Mouse (Mus musculus) liver, adult 2 months (tissue): ENCODE data around the gene Pitpna. TPM values are rescaled to one million over a fixed set of nuclear protein-coding genes. Genes with fewer than 3 reads are reported as not detected.
A peak's percentile ranks its signal among the peaks of the same experiment; 100 is the strongest.

Source experiments
- DNase-seq: peaks from one replicate; pipeline ENCODE4 v3.0.0-alpha.2; 2011; ENCODE audit warnings: low read depth, low spot score; ENCODE audit errors: extremely low read depth
- H3K27ac ChIP-seq: fragments of 200-500 bp; replicated peaks from 2 replicates; pipeline ENCODE4 v1.5.1; 2012; ENCODE audit warnings: low read depth, mild to moderate bottlenecking, control low read depth, inconsistent platforms, low read length; ENCODE audit not compliant: insufficient read depth
- H3K27me3 ChIP-seq: fragments of 200-500 bp; 2 replicates; pipeline ENCODE4 v1.6.1; 2012; ENCODE audit warnings: mild to moderate bottlenecking, moderate library complexity, low read length, inconsistent platforms; ENCODE audit not compliant: control insufficient read depth, insufficient read depth
- H3K36me3 ChIP-seq: fragments of 200-500 bp; 2 replicates; pipeline ENCODE4 v1.6.1; 2012; ENCODE audit warnings: low read length, inconsistent platforms; ENCODE audit not compliant: control insufficient read depth, insufficient read depth
- H3K4me1 ChIP-seq: fragments of 200-500 bp; 2 replicates; pipeline ENCODE4 v1.6.1; 2011; ENCODE audit warnings: low read length; ENCODE audit not compliant: control insufficient read depth, insufficient read depth
- H3K4me3 ChIP-seq: fragments of 200-500 bp; 2 replicates; pipeline ENCODE4 v1.5.1; 2011; ENCODE audit warnings: low read depth, mild to moderate bottlenecking, control low read depth, low read length, moderate library complexity; ENCODE audit not compliant: insufficient read depth
- H3K79me2 ChIP-seq: fragments of 200-500 bp; 2 replicates; pipeline ENCODE4 v1.6.1; 2012; ENCODE audit warnings: inconsistent platforms, mild to moderate bottlenecking, low read length, moderate library complexity; ENCODE audit not compliant: control insufficient read depth, insufficient read depth
- H3K9ac ChIP-seq: fragments of 200-500 bp; 2 replicates; pipeline ENCODE4 v1.6.1; 2012; ENCODE audit warnings: low read depth, mild to moderate bottlenecking, control low read depth, inconsistent platforms, low read length
- CTCF ChIP-seq: fragments of 200-500 bp; IDR thresholded peaks from 2 replicates; pipeline ENCODE4 v1.5.1; 2011; ENCODE audit warnings: low read depth, low read length, control low read depth
- POLR2A ChIP-seq: fragments of 200-500 bp; IDR thresholded peaks from 2 replicates; pipeline ENCODE4 v1.6.1; 2011; ENCODE audit warnings: low read length, control low read depth; ENCODE audit not compliant: insufficient read depth; ENCODE audit errors: extremely low read depth
- WGBS: fragments of 180-500 bp; shearing (Covaris S2); methylation state at CpG from one replicate; pipeline ENCODE4 v1.1.7; 2018; 5-methylcytosine and 5-hydroxymethylcytosine counted together
- polyA plus RNA-seq: library from polyadenylated mRNA; depleted of rRNA; stranded (reverse); fragments of >200 nt; gene quantifications from 2 replicates; pipeline ENCODE4 v1.2.3, GENCODE M21; 2012; rRNA removed
- total RNA-seq: library from RNA; depleted of rRNA; stranded (reverse); fragments of >200 nt; gene quantifications from 2 replicates; pipeline ENCODE4 v1.2.3, GENCODE M21; 2014; rRNA removed

The Pitpna gene
- 19.7 and 21.0 TPM in 2 replicates for total RNA-seq
- 24.6 and 28.9 TPM in 2 replicates for polyA plus RNA-seq

DNA sequence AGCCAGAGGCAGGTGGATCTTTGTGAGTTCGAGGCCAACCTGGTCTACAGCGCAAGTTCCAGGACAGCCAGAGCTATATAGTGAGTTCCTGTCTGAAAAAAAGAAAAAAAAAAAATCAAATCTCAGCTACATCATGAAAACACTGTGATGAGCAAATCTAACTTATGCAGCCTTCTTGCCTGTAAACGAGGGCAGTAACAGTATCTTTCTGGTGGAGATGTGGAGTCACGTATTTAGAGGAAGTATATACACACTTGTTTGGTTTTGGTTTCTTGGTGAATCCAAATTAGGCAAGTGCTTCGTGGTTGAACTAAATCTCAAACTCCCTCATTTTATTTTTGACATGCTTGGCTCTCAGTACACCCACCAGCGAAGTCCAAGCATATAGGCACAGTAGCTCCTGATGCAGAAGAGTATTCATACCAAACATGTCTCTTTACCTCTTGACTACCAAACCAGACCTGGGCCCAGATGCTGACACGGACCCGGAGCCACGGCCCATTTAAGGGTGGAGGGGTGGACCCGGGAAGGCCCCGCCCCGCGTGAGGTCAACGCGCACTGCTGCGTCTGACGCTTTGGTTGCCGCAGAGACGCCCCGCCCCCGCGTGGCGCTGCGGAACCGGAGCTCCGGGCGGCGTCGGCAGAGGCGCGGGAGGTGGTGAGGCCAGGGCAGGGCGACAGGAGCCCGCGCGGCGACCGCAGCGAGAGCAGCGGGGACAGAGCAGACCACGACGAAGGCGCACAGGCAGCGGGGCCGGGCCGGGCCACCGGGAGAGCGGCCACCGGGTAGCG lies at the start of gene Pitpna:
Pitpna (plus strand) TSS at position 605 of the 792 bp plus-strand sequence.
- H3K27me3 ChIP-seq, result no peaks in the 10 kb centered on the region
- peaks cover 23% of the 10 kb centered on the region; the same call in 1 of the 2 replicates for H3K79me2 ChIP-seq
- H3K27ac ChIP-seq, result peak within 1 kb of the TSS; percentile 70
- peak; percentile 73 for DNase-seq
- peak within 1 kb of the TSS; percentile 97 for H3K9ac ChIP-seq
- peaks cover 20% of the 10 kb centered on the region for H3K4me1 ChIP-seq
- H3K4me3 ChIP-seq, result peak within 1 kb of the TSS; percentile 86
- TF ChIP-seq POLR2A (peak; percentile 82), CTCF (no peak)
- H3K36me3 ChIP-seq, result no peaks in the 10 kb centered on the region; the same call in 1 of the 2 replicates
- WGBS, result 5% methylated on average over 49 of the region's 49 CpGs

DNA sequence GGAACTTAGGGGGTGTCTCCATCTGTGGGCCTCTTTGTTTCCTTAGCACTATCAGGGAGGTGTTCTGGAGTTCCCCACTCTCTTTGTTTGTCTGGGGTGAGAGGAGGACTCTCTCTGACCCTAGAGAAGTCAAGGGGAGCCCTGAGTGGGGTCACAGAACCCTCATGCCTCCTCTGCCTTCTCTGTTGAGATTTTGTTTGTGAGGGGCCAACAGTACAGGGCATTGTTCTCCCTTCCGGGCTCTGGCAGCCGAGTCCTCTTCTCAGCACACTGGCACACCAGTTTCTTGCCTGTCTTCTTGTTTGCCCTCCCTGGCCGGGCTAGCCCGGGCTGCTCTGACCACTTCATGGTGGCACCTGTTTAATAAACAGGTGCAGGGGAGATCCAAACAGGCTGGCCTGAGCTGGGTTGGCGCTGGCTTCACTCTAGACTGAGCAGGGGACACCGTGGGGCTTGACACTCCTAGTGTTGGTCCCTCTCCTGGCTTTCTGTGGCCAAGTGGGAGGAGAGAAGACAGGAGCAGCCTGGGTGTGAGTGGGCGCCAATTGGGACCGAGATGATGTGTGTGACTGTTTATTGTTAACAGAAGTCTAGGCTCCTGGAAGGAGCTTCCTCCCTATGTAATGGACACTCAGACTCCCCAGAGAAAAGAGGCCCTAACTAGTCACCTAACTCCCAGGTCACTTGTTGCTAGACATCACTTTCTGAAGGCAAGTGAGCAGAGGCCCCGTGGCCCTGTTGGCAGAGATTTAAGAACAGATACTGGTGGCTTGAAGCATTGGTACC lies 49.5 kb upstream of the Pitpna start:
- no peak for DNase-seq
- no peaks in the 10 kb centered on the region for H3K27me3 ChIP-seq
- no peaks in the 10 kb centered on the region for H3K79me2 ChIP-seq
- TF ChIP-seq POLR2A (no peak), CTCF (no peak)
- WGBS, result 73% methylated on average over 9 of the region's 9 CpGs
- H3K9ac ChIP-seq, result no peak overlapping the region
- peak overlapping the region; percentile 16; the same call in 1 of the 2 replicates for H3K27ac ChIP-seq
- no peaks in the 10 kb centered on the region for H3K36me3 ChIP-seq
- no peaks in the 10 kb centered on the region for H3K4me1 ChIP-seq
- no peak overlapping the region for H3K4me3 ChIP-seq

- TF ChIP-seq CTCF (no peak), POLR2A (no peak)
- H3K4me3 ChIP-seq, result no peak overlapping the region
- no peaks in the 10 kb centered on the region; the same call in 1 of the 2 replicates for H3K36me3 ChIP-seq
- H3K4me1 ChIP-seq, result no peaks in the 10 kb centered on the region
- WGBS, result 84% methylated on average over 13 of the region's 13 CpGs
- H3K27me3 ChIP-seq, result no peaks in the 10 kb centered on the region
- no peak overlapping the region for H3K27ac ChIP-seq
- H3K79me2 ChIP-seq, result no peaks in the 10 kb centered on the region
- no peak overlapping the region for H3K9ac ChIP-seq
- DNase-seq, result no peak
Measured at GRCm38 (mm10) chr11:75538970-75539299, 49.0 kb upstream of the Pitpna start.

DNA sequence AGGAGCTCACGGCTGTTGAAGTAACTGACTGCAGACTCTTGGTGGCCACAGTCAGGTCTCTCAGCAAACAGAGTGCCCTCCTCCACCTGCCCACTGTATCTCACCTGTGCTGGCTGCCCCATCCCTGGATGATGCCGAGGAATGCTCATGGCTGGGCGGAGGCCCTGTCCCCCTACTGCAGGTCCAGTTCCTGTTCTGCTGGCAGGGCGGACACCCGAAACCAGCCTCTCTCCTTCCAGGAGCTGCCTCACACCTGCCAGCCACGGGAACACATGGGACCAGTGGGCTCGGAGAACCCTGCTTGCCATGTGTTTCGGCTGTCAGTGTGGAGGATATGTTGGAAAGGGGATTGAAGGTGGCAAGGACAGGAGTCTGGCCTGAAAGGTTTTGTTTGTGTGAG lies 47.7 kb upstream of the Pitpna start:
- 91% methylated on average over 8 of the region's 8 CpGs for WGBS
- Histone ChIP-seq H3K27ac (no peak overlapping the region), H3K9ac (no peak overlapping the region)

DNA sequence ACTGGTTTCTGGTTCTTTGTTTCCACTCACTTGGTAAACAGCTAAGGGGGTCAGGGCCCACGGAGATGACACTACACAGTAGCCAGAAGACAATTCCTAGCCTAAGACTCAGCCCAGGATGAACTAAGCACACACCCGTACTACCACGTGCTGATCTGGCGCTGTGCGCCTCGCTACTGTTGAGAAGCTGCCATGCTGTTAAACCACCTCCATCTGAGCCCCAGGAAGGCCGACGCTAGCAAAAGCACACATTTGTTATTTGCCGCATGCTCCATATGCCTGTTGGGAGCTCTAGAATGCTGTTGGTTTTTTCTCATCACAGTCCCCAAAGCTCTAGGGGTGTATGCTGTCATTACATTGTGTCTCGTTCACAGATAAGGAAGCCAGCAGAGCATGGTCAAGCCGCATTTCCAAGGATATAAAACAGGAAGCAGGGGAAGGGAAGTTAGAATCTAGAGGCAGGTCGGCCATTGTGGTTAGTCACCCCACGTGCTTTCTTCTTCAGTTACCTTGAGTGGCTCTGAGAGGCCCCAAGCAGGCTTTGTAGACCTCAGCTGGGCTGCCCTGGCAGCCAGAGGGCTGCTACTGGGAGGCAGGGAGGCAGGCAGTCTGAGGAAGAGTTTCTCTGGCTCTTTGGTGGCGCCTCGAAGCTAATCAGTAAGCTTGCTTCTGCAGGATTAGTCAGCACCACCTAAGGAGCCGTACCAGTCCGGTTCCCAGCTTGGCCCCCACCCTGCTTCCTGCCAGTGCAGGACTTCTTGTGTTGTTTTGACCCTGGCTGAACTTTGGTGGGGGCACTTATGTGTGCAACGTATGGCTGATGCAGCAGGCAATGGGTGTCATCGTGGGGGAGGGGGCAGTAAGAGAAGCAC lies 47.0 kb upstream of the Pitpna start:
- Histone ChIP-seq H3K27ac (peak overlapping the region; percentile 25; the same call in 1 of the 2 replicates), H3K4me3 (no peak overlapping the region), H3K27me3 (no peaks in the 10 kb centered on the region), H3K36me3 (no peaks in the 10 kb centered on the region; the same call in 1 of the 2 replicates), H3K4me1 (no peaks in the 10 kb centered on the region), H3K79me2 (no peaks in the 10 kb centered on the region), H3K9ac (no peak overlapping the region)
- WGBS, result 69% methylated on average over 19 of the region's 19 CpGs
- peak; percentile 28 for DNase-seq
- TF ChIP-seq CTCF (no peak), POLR2A (no peak)

More for the DNA sequence above, 47.7 kb upstream of the Pitpna start:
- DNase-seq, result no peak
- H3K27me3 ChIP-seq, result no peaks in the 10 kb centered on the region
- TF ChIP-seq CTCF (no peak), POLR2A (no peak)
- no peaks in the 10 kb centered on the region for H3K4me1 ChIP-seq
- no peak overlapping the region for H3K4me3 ChIP-seq
- H3K79me2 ChIP-seq, result no peaks in the 10 kb centered on the region
- no peaks in the 10 kb centered on the region; the same call in 1 of the 2 replicates for H3K36me3 ChIP-seq
